Mouse (Mus musculus) hindbrain, embryonic 13.5 days (tissue): ENCODE measurements at regions not wholly inside any gene's neighbourhood (a gene's known extent, or its start where the extent isn't known, plus 50 kb on each side); places are given as distances from the start of the nearest gene placed in this dataset.

Source experiments
- ATAC-seq: fragments of 200-750 bp; cut with Nextera tagmentation; 2 replicates; pipeline ENCODE4 v1.8.0; 2017; ENCODE audit warnings: moderate TSS enrichment; ENCODE audit not compliant: low FRiP score
- H3K27ac ChIP-seq: fragments of 300-500 bp; sonication (generic); 2 replicates; pipeline ENCODE4 v1.5.1; 2015; ENCODE audit warnings: inconsistent platforms, mild to moderate bottlenecking, moderate library complexity
- H3K27me3 ChIP-seq: fragments of 300-500 bp; sonication (generic); 2 replicates; pipeline ENCODE4 v1.6.1; 2015; ENCODE audit warnings: mild to moderate bottlenecking, inconsistent platforms
- H3K36me3 ChIP-seq: fragments of 300-500 bp; sonication (generic); 2 replicates; pipeline ENCODE4 v1.6.1; 2015; ENCODE audit warnings: mild to moderate bottlenecking, inconsistent platforms
- H3K4me1 ChIP-seq: fragments of 300-500 bp; sonication (generic); replicated peaks from 2 replicates; pipeline ENCODE4 v1.6.1; 2015; ENCODE audit warnings: inconsistent platforms
- H3K4me2 ChIP-seq: fragments of 300-500 bp; sonication (generic); 2 replicates; pipeline ENCODE4 v1.6.1; 2015; ENCODE audit warnings: inconsistent platforms, mild to moderate bottlenecking, moderate library complexity
- H3K4me3 ChIP-seq: fragments of 300-500 bp; sonication (generic); 2 replicates; pipeline ENCODE4 v1.5.1; 2015; ENCODE audit warnings: mild to moderate bottlenecking, inconsistent platforms
- H3K9ac ChIP-seq: fragments of 300-500 bp; sonication (generic); 2 replicates; pipeline ENCODE4 v1.6.1; 2015; ENCODE audit warnings: mild to moderate bottlenecking, inconsistent platforms
- H3K9me3 ChIP-seq: fragments of 300-500 bp; sonication (generic); 2 replicates; pipeline ENCODE4 v1.6.1; 2016; ENCODE audit warnings: inconsistent platforms
- WGBS: fragments of 180-500 bp; shearing (Covaris S2); methylation state at CpG from one replicate; pipeline ENCODE4 v1.1.7; 2015; 5-methylcytosine and 5-hydroxymethylcytosine counted together

DNA sequence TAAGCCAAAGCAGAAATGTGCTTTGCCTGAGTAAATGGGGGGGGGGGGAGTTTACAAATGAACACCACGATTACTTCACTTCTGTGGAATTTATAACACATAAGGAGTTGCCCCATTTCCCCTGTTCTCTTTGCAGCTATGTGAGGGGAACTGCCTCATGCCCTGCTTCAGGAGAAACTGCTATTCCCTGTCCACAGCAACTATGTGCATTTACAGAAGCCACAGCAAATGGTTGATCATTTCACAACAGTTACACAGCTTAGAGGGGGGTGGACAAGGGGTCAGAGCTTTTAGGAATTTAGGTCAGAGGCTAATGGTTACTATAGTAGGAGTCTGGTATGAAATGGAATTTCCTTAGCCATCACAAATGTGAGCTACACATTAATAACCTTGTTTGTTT is 65.4 kb upstream of the Ifngr1 start:
- H3K9ac ChIP-seq: no peak overlapping the region
- H3K4me1 ChIP-seq: no peaks in the 10 kb centered on the region
- H3K27ac ChIP-seq: no peak overlapping the region
- H3K27me3 ChIP-seq: no peaks in the 10 kb centered on the region
- ATAC-seq: no peak
- H3K4me3 ChIP-seq: no peak overlapping the region
- no peaks in the 10 kb centered on the region for H3K9me3 ChIP-seq
- 55% methylated on average over 1 of the region's 1 CpGs for whole genome bisulfite sequencing
- no peak overlapping the region for H3K4me2 ChIP-seq
- H3K36me3 ChIP-seq: no peaks in the 10 kb centered on the region

DNA sequence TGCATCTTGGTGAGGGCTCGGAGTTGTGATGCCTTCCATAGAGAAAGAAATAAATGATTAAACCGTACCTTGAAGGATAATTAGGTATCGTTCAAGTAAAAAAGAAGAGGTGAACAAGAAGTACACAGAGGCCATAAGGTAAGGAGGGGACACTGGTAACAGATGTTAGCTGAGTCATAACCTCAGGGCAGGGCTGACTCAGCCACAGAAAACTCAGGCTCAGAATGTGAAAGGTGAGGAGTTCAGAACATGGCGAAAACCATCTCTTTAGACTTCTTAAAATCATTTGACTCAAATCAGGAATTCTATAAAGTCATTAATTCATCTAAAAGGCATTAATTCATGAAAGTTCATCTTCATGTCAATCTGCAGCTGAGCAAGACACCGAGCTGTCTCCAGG is 62.1 kb upstream of the Ifngr1 start:
- Histone ChIP-seq H3K27me3 (no peaks in the 10 kb centered on the region), H3K4me1 (no peaks in the 10 kb centered on the region), H3K36me3 (no peaks in the 10 kb centered on the region), H3K27ac (no peak overlapping the region), H3K9me3 (no peaks in the 10 kb centered on the region), H3K9ac (no peak overlapping the region), H3K4me2 (no peak overlapping the region), H3K4me3 (no peak overlapping the region)
- ATAC-seq: no peak
- 95% methylated on average over 5 of the region's 5 CpGs for WGBS

DNA sequence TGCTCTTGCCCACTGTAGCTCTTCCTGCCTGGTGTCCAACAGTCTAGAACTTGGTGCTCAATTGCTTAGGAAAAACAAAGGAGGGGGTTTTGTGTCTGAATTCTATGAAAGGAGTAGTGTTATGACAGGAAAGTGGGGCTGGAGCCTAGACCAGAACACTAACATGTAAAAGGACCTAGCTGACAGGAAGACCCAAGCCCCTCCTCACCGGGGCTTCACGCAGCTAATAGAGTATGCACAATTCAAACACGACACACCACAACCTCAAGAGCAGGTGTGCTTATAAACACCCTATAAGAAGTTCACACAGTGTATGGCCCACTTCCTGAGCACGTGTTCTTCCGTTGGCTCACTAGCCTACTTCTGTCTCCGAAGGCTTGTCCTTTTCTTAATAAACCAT is 61.7 kb upstream of the Ifngr1 start:
- H3K4me1 ChIP-seq: no peaks in the 10 kb centered on the region
- 97% methylated on average over 6 of the region's 6 CpGs for WGBS
- no peak overlapping the region for H3K4me2 ChIP-seq
- no peak overlapping the region for H3K27ac ChIP-seq
- ATAC-seq: no peak
- H3K36me3 ChIP-seq: no peaks in the 10 kb centered on the region
- no peaks in the 10 kb centered on the region for H3K9me3 ChIP-seq
- no peak overlapping the region for H3K4me3 ChIP-seq
- no peak overlapping the region for H3K9ac ChIP-seq
- H3K27me3 ChIP-seq: no peaks in the 10 kb centered on the region

DNA sequence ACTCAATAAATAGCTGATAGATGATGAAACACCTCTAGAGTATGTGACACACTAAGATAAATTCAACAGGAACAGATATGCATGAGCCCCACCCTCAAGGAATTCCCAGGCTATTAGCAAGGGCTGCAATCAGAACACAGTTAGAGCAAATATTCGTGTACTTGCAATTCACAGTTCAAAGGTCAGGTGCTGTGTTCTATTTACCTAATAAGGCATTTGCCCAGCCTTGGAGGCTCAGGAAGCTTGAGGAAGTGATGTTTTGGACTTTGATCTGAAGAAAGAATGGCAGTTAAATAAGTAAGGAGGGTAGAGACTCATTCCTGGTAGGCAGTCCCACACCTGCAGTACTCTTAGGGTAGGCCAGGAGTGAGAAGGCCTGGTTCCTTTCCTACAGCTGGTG is 60.3 kb upstream of the Ifngr1 start:
- Histone ChIP-seq H3K9me3 (no peaks in the 10 kb centered on the region), H3K9ac (no peak overlapping the region), H3K36me3 (no peaks in the 10 kb centered on the region), H3K4me3 (no peak overlapping the region), H3K4me2 (no peak overlapping the region), H3K27me3 (no peaks in the 10 kb centered on the region), H3K27ac (no peak overlapping the region), H3K4me1 (no peaks in the 10 kb centered on the region)
- 57% methylated on average over 1 of the region's 1 CpGs for WGBS
- no peak for ATAC-seq

DNA sequence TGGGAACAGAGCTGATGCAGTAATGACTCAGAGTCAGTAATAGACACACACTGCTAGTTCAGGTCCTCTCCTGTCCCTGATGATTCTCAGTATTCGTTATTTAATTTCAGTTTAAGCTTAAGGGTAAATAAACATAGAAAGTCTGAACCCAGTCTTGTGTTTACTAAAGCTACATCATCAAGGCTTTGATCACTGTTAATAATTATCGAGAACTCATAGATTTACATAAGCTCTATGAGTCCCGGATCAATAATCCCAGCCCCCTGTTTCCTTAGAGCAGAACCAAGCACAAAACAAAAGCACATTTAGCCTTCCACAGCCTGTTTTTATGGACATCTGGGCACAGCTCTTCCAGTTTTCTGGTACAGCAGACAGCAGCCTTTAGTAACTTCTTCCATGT is 59.0 kb upstream of the Ifngr1 start:
- no peaks in the 10 kb centered on the region for H3K36me3 ChIP-seq
- H3K4me1 ChIP-seq: no peaks in the 10 kb centered on the region
- ATAC-seq: no peak
- WGBS: 86% methylated on average over 3 of the region's 3 CpGs
- H3K4me3 ChIP-seq: no peak overlapping the region
- no peak overlapping the region for H3K4me2 ChIP-seq
- no peaks in the 10 kb centered on the region for H3K27me3 ChIP-seq
- no peaks in the 10 kb centered on the region for H3K9me3 ChIP-seq
- H3K27ac ChIP-seq: no peak overlapping the region
- no peak overlapping the region for H3K9ac ChIP-seq

- H3K9ac ChIP-seq: no peak overlapping the region
- H3K4me2 ChIP-seq: no peak overlapping the region
- H3K27ac ChIP-seq: no peak overlapping the region
- ATAC-seq: no peak
- no peaks in the 10 kb centered on the region for H3K9me3 ChIP-seq
- no peaks in the 10 kb centered on the region for H3K27me3 ChIP-seq
- H3K4me3 ChIP-seq: no peak overlapping the region
- 77% methylated on average over 1 of the region's 1 CpGs for WGBS
- H3K36me3 ChIP-seq: no peaks in the 10 kb centered on the region
- no peaks in the 10 kb centered on the region for H3K4me1 ChIP-seq
These were observed 57.9 kb upstream of the Ifngr1 start for GRCm38 (mm10) chr10:19533846-19534245.
